Mouse (Mus musculus) gastrocnemius, postnatal 14 days (tissue): ENCODE measurements around the gene Cotl1. TPM values are rescaled to one million over a fixed set of nuclear protein-coding genes. Genes with fewer than 3 reads are reported as not detected.

Experiments
- DNase-seq: peaks from one replicate; pipeline ENCODE4 v3.0.0; 2021; ENCODE audit warnings: mixed read lengths
- intact Hi-C: fragments of 180-260 bp; cut with DNase I; formaldehyde crosslinking; loops from one replicate; pipeline ENCODE4 v1.15.1; 2025; ENCODE audit warnings: low total_unique reads
- total RNA-seq, 2 experiments: library from RNA; stranded (reverse); gene quantifications; 2 replicates each; pipeline ENCODE4 v1.2.3; 2021

The Cotl1 gene
- total RNA-seq, 2 experiments from 2014 or later = 18.3 to 24.5 TPM

DNA sequence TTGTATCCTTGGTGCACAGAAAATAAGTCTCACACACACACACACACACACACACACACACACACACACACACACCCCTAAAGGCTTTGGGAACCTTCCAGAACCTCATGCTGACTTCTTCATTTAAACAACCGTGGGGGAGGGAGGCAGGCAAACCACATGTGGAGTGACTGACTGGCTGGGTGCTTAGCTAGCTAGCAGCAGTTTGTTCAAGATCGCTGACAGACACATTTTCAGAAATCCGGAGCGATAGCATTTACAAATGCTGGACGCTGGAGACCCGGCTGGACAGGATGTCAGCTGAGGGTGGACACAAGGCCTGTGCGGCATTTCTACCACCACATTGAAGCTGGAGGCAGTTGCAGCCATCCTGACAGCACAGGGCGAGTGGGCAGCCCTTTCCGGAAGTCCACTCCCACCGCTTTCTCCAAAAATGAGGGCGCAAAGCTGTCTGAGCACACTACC is 15.5 kb downstream of the Cotl1 start:
- intact Hi-C loops = no loop called here
- no peak for DNase-seq

GRCm38 (mm10) chr8:119824100-119824499 is 16.2 kb downstream of the Cotl1 start:
- DNase-seq = peak; percentile 71
- intact Hi-C loops = no loop called here

GRCm38 (mm10) chr8:119823278-119823677 is 17.1 kb downstream of the Cotl1 start:
- DNase-seq = no peak
- intact Hi-C loops = no loop called here

DNA sequence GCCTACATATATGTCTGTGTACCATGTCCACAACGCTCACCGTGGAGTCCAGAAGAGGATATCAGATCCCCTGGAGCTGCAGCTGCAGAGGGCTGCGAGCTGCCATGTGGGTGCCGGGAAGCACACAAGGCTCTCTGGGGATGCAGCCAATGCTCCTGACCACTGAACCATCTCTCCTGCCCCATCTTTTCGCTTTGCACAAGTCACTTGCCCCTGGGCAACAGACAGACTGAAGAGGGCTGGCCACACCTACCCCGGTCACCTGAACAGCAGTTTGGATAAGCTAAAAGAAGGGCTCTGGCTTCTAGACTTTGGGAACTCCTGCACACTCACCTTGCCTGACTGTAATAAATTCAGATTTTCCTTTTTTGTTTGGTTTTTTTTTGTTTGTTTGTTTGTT is 18.7 kb downstream of the Cotl1 start:
- intact Hi-C loops = no loop called here
- DNase-seq = no peak

DNA sequence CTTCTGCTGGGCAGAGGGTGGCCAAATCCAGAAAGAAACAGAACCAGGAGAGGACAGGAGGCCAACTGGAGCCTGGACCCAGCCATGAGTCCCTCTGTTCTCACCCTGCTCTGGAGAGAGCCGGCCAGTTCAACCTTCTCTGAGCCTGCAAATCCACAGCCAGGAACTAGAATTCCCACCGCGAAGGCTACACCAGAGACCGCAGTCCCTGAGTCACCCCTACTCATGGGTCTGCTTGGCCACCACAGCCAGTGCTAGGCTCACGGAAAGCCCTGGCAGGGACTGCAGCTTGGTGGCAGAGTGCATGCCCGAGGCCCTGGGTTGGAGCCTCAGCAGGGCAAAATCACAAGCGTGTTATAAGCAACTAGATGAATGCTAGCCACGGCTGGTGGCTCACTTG is 20.4 kb downstream of the Cotl1 start:
- DNase-seq = no peak
- intact Hi-C loops = no loop called here

- intact Hi-C loops = no loop called here
These were observed 21.0 kb downstream of the Cotl1 start for GRCm38 (mm10) chr8:119819316-119819715.

DNA sequence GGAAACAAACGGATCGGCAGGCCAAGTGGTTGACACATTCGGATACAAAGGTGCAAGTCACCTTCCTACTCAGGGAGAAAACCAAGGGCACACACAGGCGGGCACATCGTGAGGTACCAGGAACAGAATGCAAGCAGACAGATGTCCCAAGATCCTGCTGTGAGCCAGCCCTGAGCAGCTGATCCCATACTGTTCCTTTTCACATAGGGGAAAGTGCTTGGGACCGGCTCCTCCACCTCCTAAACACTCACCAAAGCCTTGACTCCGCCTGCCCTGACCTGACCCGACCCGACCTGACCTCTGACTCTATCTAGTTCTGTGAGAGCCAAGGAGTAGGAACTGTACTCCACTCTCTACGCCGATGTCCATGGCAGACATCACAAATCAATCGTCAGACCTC is 22.9 kb downstream of the Cotl1 start:
- no peak for DNase-seq
- intact Hi-C loops = no loop called here

More at GRCm38 (mm10) chr8:119819316-119819715, 21.0 kb downstream of the Cotl1 start:
- DNase-seq = no peak

DNA sequence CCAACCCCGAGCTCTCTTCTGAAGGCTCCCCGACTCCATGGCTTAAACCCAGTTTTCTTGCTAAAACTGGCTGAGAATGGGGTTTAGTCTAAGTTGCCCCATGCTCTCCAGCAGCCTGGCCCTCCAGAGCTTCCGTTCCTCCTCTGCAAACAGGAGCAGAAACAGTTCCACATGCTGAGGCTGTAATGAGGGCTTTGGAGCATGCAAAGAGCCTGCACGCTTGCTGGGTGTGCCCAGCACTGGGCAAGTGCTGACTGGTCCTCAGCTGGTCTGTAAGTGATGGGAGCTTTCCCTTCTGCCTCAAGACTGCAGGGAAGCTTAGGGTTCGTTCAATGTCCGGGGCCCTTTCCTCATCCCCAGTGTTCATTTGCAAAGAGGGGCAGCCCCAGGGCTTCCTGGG is 24.1 kb downstream of the Cotl1 start:
- no peak for DNase-seq
- intact Hi-C loops = no loop called here

DNA sequence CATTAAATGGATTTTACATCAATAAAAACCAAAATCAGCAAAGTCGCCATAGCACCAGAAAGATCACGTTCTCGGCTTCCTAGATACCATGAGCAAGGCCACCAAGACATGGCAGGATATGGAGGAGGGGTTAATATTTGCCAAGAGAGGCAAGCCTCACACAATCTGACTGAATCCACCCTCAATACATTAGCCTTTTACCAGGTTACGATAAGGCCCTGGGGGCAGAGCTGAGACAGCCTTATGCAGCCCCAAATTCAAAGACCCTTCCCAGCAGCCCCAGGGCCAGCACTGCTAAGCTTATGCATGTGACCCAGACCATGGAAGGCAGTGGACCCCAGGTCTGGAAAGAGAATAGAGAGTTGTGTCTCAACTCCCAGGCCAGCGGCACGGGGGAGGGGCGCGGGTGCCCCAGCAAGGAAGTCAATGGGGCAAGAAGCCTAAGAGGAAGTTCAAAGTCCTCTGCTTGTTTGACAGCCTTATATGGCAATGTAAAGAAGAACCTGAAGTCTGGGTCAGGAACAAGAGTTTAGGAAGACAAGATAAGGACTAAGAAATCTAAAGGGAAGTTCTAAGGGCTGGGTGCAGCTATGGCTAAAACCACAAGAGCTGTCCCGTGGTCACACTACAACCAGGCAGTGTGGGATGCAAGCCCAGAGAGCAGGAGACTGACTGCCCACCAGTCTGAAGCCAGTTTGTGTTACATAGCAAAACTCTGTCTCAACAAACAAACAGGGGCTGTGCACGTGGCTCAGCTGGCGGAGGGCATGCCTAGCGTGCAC is 27.5 kb downstream of the Cotl1 start:
- DNase-seq = peak; percentile 32

GRCm38 (mm10) chr8:119811925-119812324 is 28.4 kb downstream of the Cotl1 start:
- intact Hi-C loops = no loop called here
- DNase-seq = no peak

More for the DNA sequence above, 27.5 kb downstream of the Cotl1 start:
- intact Hi-C loops = no loop called here

- DNase-seq = no peak
These were observed 29.3 kb downstream of the Cotl1 start for GRCm38 (mm10) chr8:119810953-119811499.

DNA sequence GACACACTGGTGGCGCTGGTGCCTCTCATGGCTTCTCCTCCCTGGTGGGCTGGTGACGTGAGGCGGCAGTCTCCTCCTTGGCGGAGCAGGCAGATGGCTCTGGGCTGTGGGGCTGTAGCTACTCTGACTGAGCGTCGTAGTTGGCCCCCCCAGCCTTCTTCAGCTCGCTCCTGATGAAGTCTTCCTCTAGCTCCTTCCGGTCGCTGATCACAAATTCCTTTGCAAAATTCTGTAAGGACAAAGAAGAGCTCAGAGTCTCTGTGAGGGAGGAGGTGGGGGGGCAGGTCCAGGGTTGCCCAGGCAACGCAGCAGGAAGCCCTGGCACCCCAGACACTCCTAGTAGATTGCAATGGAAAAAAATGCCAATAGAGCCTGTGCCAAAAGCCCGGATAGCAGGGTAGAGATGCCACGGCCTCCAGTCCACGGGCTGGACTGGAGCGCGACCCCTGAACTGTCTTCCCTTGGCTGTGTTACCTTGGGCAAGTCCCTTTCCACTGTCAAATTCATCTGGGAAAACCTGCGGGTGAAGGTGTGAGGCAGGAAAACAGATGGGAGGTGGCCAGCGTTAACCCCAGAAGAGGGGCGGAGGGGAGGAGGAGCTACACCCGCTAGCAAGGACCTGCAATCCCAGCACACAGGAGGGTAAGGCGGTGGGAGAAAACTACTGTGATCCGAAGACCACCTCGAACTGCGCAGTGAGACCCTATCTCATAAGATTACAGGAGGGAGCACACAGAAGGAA is 30.0 kb downstream of the Cotl1 start:
- DNase-seq = no peak
- intact Hi-C loops = no loop called here

More at GRCm38 (mm10) chr8:119810953-119811499, 29.3 kb downstream of the Cotl1 start:
- intact Hi-C loops = no loop called here

DNA sequence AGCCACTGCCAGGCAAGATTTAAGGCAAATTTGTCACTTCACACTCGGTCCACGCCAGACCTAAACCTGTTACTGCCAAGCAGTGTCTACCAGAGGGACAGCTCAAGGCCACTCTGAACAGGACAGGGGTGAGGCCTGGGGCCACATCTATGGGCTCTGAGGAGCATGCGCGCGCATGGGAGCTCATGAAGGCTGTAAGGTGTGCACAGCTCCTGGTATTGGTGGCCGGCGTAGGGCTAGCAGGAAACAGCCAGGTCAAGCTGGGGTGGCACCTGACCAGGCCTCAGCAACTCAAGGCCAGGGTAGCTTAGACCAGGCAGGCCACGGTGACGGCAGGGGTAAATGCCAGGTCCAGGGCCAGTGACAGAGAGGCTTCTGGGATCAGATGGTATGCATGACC is 30.7 kb downstream of the Cotl1 start:
- no peak for DNase-seq
- intact Hi-C loops = no loop called here

DNA sequence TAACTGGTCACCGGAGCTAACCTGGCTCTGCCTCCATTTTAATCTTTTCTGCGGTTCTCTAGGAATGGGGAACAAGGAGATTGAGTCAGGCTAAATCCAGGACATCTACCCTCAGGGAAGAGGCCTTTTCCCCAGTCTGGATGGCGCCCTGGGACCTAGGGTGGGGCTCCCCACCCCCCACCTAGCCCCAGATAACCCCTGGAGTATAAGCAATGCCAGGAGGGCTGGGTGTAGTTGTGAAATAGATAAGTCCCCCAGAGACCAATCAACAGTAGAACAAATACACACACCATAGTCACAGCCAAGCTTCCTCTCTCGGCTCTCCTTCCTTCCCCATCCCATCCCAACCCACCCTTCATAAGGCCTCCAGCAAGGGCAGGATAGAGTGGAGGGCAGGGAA is 32.7 kb downstream of the Cotl1 start:
- intact Hi-C loops = no loop called here
- DNase-seq = no peak

- intact Hi-C loops = no loop called here
- no peak for DNase-seq
These were observed 33.7 kb downstream of the Cotl1 start for GRCm38 (mm10) chr8:119806422-119807263.

- no peak for DNase-seq
- intact Hi-C loops = no loop called here
These were observed 35.1 kb downstream of the Cotl1 start for GRCm38 (mm10) chr8:119805275-119805674.

DNA sequence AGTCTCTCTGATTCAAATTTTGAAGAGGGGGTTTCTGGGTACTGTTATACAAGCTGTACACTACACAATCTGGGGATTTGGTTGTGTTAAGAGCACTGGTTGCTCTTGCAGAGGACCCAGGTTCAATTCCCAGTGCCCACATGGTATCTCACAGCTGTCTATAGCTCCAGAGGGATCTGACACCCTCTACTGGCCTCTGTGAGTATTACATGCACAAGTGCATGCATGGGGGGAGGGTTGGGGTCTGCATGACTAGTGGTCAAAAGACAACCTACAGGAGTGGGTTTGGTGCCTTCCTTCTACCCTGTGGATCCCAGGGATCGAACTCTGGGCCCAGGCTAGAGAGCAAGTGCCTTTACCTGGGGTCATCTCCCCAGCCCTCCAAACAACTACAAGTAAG is 37.8 kb downstream of the Cotl1 start:
- intact Hi-C loops = no loop called here
- DNase-seq = no peak

- intact Hi-C loops = no loop called here
- no peak for DNase-seq
These were observed 39.2 kb downstream of the Cotl1 start for GRCm38 (mm10) chr8:119801168-119801567.

DNA sequence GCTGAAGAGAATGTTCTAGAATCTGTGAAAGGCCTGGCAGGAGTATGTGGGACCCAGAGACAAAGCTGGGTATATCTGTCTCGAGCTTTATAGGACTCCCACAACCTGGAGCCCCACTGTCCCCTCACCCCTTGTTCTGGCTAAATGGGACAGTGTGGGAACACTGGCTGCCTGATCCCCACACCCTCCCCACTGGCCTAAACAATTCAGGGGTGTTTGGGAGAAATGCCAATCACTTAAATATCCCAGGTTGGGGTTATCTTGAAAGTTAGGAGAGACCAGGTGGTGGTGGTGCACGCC is 41.4 kb downstream of the Cotl1 start:
- intact Hi-C loops = loop anchor here (5.0 kb wide), 1 partner anchor 38 kb away; no protein-coding TSS in a partner anchor
- no peak for DNase-seq
